Mouse (Mus musculus) liver, adult 2 months (tissue): ENCODE results near the gene Vps37c.

Experiments used
- CTCF ChIP-seq: fragments of 200-500 bp; IDR thresholded peaks from 2 replicates; pipeline ENCODE4 v1.5.1; 2011; ENCODE audit warnings: low read depth, low read length, control low read depth
- POLR2A ChIP-seq: fragments of 200-500 bp; IDR thresholded peaks from 2 replicates; pipeline ENCODE4 v1.6.1; 2011; ENCODE audit warnings: low read length, control low read depth; ENCODE audit not compliant: insufficient read depth; ENCODE audit errors: extremely low read depth

DNA sequence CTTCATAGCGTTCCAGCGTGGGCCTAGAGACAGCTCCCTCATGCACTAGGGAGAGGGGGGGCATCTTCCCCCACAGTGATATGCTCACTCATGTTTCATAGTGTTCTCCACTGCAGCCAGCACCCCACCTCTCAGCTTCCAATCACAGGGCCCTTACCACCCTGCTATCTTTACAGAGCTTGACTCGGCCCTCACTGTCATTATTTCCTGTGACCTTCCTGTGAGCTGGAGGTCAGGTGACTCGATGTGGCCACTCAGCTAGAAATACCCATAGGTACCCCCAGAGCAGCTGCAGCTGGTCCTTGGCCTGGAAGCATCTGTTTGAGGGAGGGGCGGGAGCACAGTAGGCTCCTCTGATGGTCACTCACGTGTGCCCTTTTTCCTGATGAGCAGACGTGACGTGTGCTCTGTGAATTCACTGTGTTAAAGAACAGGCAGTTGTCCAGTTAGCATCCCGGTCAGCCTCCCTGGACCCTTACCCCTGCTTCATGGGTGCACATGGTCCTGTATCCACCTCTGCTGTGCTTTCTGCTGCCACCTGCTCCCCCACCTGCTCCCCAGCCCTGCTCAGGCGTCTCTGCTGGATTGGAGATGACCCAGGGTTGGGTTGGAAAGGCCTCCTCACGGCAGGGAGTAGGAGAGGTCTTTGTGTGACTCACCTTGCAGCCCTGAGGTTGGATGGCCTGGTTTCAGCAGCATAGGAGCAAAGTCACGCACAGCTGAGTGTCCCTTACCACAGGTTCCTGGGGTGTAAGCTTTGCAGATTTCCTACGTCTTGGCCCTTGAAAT, 18.7 kb downstream of the Vps37c start:
- TF ChIP-seq CTCF (no peak), POLR2A (no peak)
